ENCODE assay signal across 9 mouse cellular contexts in the genomic region with DNA sequence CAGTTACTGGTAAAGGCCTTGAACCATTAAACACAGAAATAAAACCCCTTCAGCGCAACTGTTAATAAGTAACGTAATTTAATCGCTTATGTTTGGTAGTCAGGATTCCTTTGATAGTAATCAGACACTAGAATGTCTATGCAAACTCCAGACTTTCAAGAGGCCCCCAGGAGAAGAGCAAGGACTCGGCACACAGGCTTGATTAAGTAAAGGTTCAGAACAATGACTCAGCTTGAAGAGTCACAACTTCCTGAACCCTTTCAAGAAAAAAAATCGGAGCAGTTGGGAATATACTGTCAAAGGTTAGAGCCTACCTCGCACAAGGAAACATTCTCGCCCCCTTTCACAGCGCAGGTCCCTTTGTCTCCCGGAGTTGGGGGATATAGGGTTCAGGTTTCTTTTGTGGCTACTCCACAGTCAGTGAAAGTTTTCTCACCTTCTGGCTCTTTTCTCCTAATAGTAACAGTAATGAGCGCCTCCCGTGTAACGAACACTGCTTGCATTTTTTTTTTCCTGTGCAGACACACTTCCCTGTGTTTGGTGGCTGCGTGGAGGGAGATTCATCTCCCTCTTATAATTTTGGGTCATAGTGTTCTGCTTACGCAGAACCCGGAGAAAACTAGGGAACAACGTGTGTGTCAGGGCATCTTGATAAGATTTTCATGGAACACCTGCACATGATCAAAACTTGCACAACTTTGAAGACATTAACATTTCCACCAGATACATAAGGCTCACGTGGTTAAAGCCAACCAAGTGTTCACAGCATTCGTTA. TPM values are rescaled to one million over a fixed set of nuclear protein-coding genes. Genes with fewer than 3 reads are reported as not detected.
A peak's percentile ranks its signal among the peaks of the same experiment; 100 is the strongest.
DNase-seq lines count a peak whose midpoint lies in the region; ATAC-seq and TF ChIP-seq lines count a peak whose summit lies in the region.
"Had no signal": no experiment of that assay in that cellular context is flagged by ENCODE, and none has a peak within 500 bp of the region (broad histone marks: within the 10 kb centered on the region; RNA-seq: fewer than 3 reads in every experiment).

No protein-coding gene starts in this region.

- peak overlapping the region; percentile 95 for H3K4me3 ChIP-seq in testis, adult 2 months (ENCODE audit: control insufficient read depth, low read depth, low read length)
- H3K4me3 ChIP-seq in intestine, embryonic 14.5 days (ENCODE audit: low read depth, low read length): peak overlapping the region; percentile 65
- peak overlapping the region; percentile 69 for H3K4me3 ChIP-seq in neural tube, embryonic 12.5 days

- no peak for TF ChIP-seq POLR2A in testis, adult 2 months (IDR thresholded peaks at IDR 0.05; ENCODE audit: control insufficient read depth, low read depth, low read length)

- DNase-seq in adrenal gland, adult 2 months: peak; percentile 21
- DNase-seq in adrenal gland, postnatal 4 days (ENCODE audit: low spot score in 2 of 2): no peak
- no peak for DNase-seq in testis, postnatal 10 days (ENCODE audit: low spot score)
- peak; percentile 69 for DNase-seq in intestine, embryonic 14.5 days (ENCODE audit: low spot score)
- no peak for DNase-seq in urinary bladder, postnatal 4 days (ENCODE audit: low spot score in 2 of 2)
- DNase-seq in kidney, adult 11 months: no peak

- TF ChIP-seq CTCF in testis, adult 2 months (IDR thresholded peaks at IDR 0.05; ENCODE audit: control insufficient read depth, insufficient read depth, insufficient replicate concordance, low read depth, low read length): no peak

- peak overlapping the region; percentile 86 for H3K4me2 ChIP-seq in intestine, embryonic 14.5 days (ENCODE audit: low read length)
- H3K4me2 ChIP-seq in neural tube, embryonic 12.5 days (replicated peaks): peak overlapping the region; percentile 98

- H3K27ac ChIP-seq in testis, adult 2 months (ENCODE audit: control insufficient read depth, insufficient read depth, low read depth, low read length): peak overlapping the region; percentile 63
- H3K27ac ChIP-seq in intestine, embryonic 14.5 days (ENCODE audit: low read depth): peak overlapping the region; percentile 14; the same call in 1 of the 2 replicates
- H3K27ac ChIP-seq in neural tube, embryonic 12.5 days: no peak overlapping the region

- no peaks in the 10 kb centered on the region for H3K27me3 ChIP-seq in testis, adult 2 months (ENCODE audit: control insufficient read depth, insufficient read depth, low read length)
- no peaks in the 10 kb centered on the region for H3K27me3 ChIP-seq in intestine, embryonic 14.5 days (replicated peaks; ENCODE audit: control insufficient read depth, insufficient read depth, low read length)
- no peaks in the 10 kb centered on the region for H3K27me3 ChIP-seq in neural tube, embryonic 12.5 days (replicated peaks)

- H3K9ac ChIP-seq in intestine, embryonic 14.5 days (ENCODE audit: low read length): peak overlapping the region; percentile 87
- H3K9ac ChIP-seq in neural tube, embryonic 12.5 days: no peak overlapping the region

- peaks cover 13% of the 10 kb centered on the region for H3K4me1 ChIP-seq in testis, adult 2 months (ENCODE audit: control insufficient read depth, insufficient read depth, low read length)
- peaks cover 6% of the 10 kb centered on the region; the same call in 1 of the 2 replicates for H3K4me1 ChIP-seq in intestine, embryonic 14.5 days (replicated peaks; ENCODE audit: control insufficient read depth, insufficient read depth, low read length)
- H3K4me1 ChIP-seq in neural tube, embryonic 12.5 days: peaks cover 9% of the 10 kb centered on the region

- no peaks in the 10 kb centered on the region for H3K36me3 ChIP-seq in testis, adult 2 months (ENCODE audit: control insufficient read depth, insufficient read depth, low read length)
- peaks cover 12% of the 10 kb centered on the region; the same call in 1 of the 2 replicates for H3K36me3 ChIP-seq in intestine, embryonic 14.5 days (ENCODE audit: control insufficient read depth, insufficient read depth, low read length)
- H3K36me3 ChIP-seq in neural tube, embryonic 12.5 days: peaks cover 6% of the 10 kb centered on the region; the same call in 1 of the 2 replicates

- no peaks in the 10 kb centered on the region for H3K9me3 ChIP-seq in intestine, embryonic 14.5 days (ENCODE audit: control insufficient read depth, low read length)
- no peaks in the 10 kb centered on the region for H3K9me3 ChIP-seq in neural tube, embryonic 12.5 days

- 24% methylated on average over 18 of the region's 18 CpGs for WGBS in intestine, embryonic 14.5 days
- 35% methylated on average over 18 of the region's 18 CpGs for WGBS in neural tube, embryonic 12.5 days

- ATAC-seq in intestine, embryonic 14.5 days (replicated peaks; ENCODE audit: low FRiP score, low TSS enrichment, low read depth): no peak; the same call in 1 of the 2 replicates
- no peak; the same call in 1 of the 2 replicates for ATAC-seq in neural tube, embryonic 12.5 days (ENCODE audit: low FRiP score, low read depth)

RNA-seq across cellular contexts. Expression of gene Bag2, which starts 1.1 kb away (rescaled TPM):
- total RNA-seq in adrenal gland, adult 2 months (2021): 10 to 100 TPM; 13.8 to 15.6 TPM
- polyA plus RNA-seq in adrenal gland, adult 2 months (2012; rRNA removed): 15.1 and 18.4 TPM in 2 replicates
- total RNA-seq in adrenal gland, postnatal 4 days (2021): 10 to 100 TPM; 22.3 to 25.7 TPM
- polyA plus RNA-seq in testis, adult 2 months (2012; rRNA removed): 10.5 and 11.4 TPM in 2 replicates
- polyA plus RNA-seq in intestine, embryonic 14.5 days (2014; fragmentation: Nextera tagmentation; extraction: Ambion mirVana): 71.9 and 73.1 TPM in 2 replicates
- 20.2 and 20.8 TPM in 2 replicates for polyA plus RNA-seq in neural tube, embryonic 12.5 days (2016; fragmentation: Nextera tagmentation; extraction: Ambion mirVana)
- total RNA-seq: neutrophil, adult 5-6 weeks had no signal

RNA-seq across cellular contexts. Expression of gene Rab23, which starts 36.8 kb away (rescaled TPM):
- 10 to 100 TPM in 1 of 2 experiments, 1 to 10 TPM in 1; 9.2 to 12.6 TPM for total RNA-seq in adrenal gland, adult 2 months (2021)
- polyA plus RNA-seq in adrenal gland, adult 2 months (2012; rRNA removed): 2.9 and 5.7 TPM in 2 replicates
- 10 to 100 TPM; 20.1 to 23.2 TPM for total RNA-seq in adrenal gland, postnatal 4 days (2021)
- polyA plus RNA-seq in testis, adult 2 months (2012; rRNA removed): 12.0 and 12.9 TPM in 2 replicates
- polyA plus RNA-seq in intestine, embryonic 14.5 days (2014; fragmentation: Nextera tagmentation; extraction: Ambion mirVana): 21.7 and 23.2 TPM in 2 replicates
- 29.1 and 29.7 TPM in 2 replicates for polyA plus RNA-seq in neural tube, embryonic 12.5 days (2016; fragmentation: Nextera tagmentation; extraction: Ambion mirVana)

RNA-seq across cellular contexts. Expression of gene Zfp451, which starts 58.0 kb away (rescaled TPM):
- total RNA-seq in adrenal gland, adult 2 months (2021): 10 to 100 TPM; 32.2 to 32.8 TPM
- polyA plus RNA-seq in adrenal gland, adult 2 months (2012; rRNA removed): 4.6 and 6.4 TPM in 2 replicates
- total RNA-seq in adrenal gland, postnatal 4 days (2021): 10 to 100 TPM; 45.7 to 46.4 TPM
- polyA plus RNA-seq in testis, adult 2 months (2012; rRNA removed): 120 and 152 TPM in 2 replicates
- polyA plus RNA-seq in intestine, embryonic 14.5 days (2014; fragmentation: Nextera tagmentation; extraction: Ambion mirVana): 26.4 and 29.7 TPM in 2 replicates
- 43.5 and 47.6 TPM in 2 replicates for polyA plus RNA-seq in neural tube, embryonic 12.5 days (2016; fragmentation: Nextera tagmentation; extraction: Ambion mirVana)

Comparison
In these comparisons a context has a peak if more than half of its experiments do, and no peak if none do; other contexts are left out.
1. DNase-seq: peak in adrenal gland, adult 2 months (single experiment) and intestine, embryonic 14.5 days (single experiment); none in adrenal gland, postnatal 4 days (0 of 2), testis, postnatal 10 days (single experiment), urinary bladder, postnatal 4 days (0 of 2) and kidney, adult 11 months (single experiment).
2. Peak in every context shown above with its lines, with median percentiles within 50 percentile points of each other: H3K4me3 ChIP-seq.